Mouse (Mus musculus): ENCODE results near the gene Mrps9.
A peak's percentile ranks its signal among the peaks of the same experiment; 100 is the strongest.

The Mrps9 gene

GRCm38 (mm10) chr1:42907153-42907552 lies 56.1 kb downstream of the Mrps9 start:
- DNase-seq = no peak

- DNase-seq = peak; percentile 31 to 63
Measured at GRCm38 (mm10) chr1:42915062-42915461, 64.0 kb downstream of the Mrps9 start.

GRCm38 (mm10) chr1:42916719-42917118 lies 65.7 kb downstream of the Mrps9 start:
- no peak for DNase-seq

GRCm38 (mm10) chr1:42917908-42918307 lies 66.9 kb downstream of the Mrps9 start:
- no peak for DNase-seq

GRCm38 (mm10) chr1:42923924-42924323 lies 72.9 kb downstream of the Mrps9 start:
- DNase-seq = peak; percentile 23 to 27

GRCm38 (mm10) chr1:42933613-42934012 lies 82.6 kb downstream of the Mrps9 start:
- no peak for DNase-seq

GRCm38 (mm10) chr1:42948486-42948885 lies 97.5 kb downstream of the Mrps9 start:
- no peak for DNase-seq

GRCm38 (mm10) chr1:42952734-42953481 lies 101.9 kb downstream of the Mrps9 start, which contains the start of gene Gpr45:
TSS of gene Gpr45 (plus strand) at chr1:42952872.
- DNase-seq = peak; percentile 79 to 80

GRCm38 (mm10) chr1:42953482-42953822 lies 102.4 kb downstream of the Mrps9 start:
- no peak for DNase-seq
